ENCODE assay signal across 20 mouse cellular contexts in the genomic region with DNA sequence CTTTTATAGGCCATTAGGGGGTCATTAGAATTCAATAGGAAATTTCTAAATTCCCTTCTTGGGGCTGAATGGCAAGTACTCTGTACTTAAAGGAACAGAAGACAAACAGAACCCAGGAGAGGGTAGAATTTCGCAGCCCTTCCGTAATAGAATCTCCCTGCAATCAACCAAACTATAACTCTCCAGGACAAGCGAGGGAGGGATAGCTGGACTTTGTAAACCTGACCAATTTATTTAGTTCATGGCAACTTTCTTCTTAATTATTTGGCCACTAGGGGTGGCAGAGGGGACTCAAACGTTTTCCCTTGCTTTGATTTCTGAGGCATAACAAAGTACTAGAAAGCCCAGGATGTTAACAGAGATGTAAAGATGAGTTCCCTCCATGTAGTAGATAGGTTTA. TPM values are rescaled to one million over a fixed set of nuclear protein-coding genes. Genes with fewer than 3 reads are reported as not detected.
A peak's percentile ranks its signal among the peaks of the same experiment; 100 is the strongest.
DNase-seq lines count a peak whose midpoint lies in the region; ATAC-seq and TF ChIP-seq lines count a peak whose summit lies in the region.
"Had no signal": no experiment of that assay in that cellular context is flagged by ENCODE, and none has a peak within 500 bp of the region (broad histone marks: within the 10 kb centered on the region; RNA-seq: fewer than 3 reads in every experiment).

No protein-coding gene starts in this region.

- no peak overlapping the region for H3K27ac ChIP-seq in heart, adult 2 months
- no peak overlapping the region for H3K27ac ChIP-seq in heart, embryonic 10.5 days
- H3K27ac ChIP-seq in lung, embryonic 14.5 days (ENCODE audit: low read depth), result no peak overlapping the region
- H3K27ac ChIP-seq: forebrain, embryonic 13.5 days had no signal

- H3K9ac ChIP-seq in heart, adult 2 months (ENCODE audit: low read depth, low read length), result no peak overlapping the region
- H3K9ac ChIP-seq in lung, embryonic 14.5 days, result no peak overlapping the region
- H3K9ac ChIP-seq: forebrain, embryonic 13.5 days had no signal

- TF ChIP-seq POLR2A in heart, adult 2 months (IDR thresholded peaks at IDR 0.05; ENCODE audit: insufficient read depth, low read depth, low read length), result no peak

- H3K4me3 ChIP-seq in heart, adult 2 months, result no peak overlapping the region
- H3K4me3 ChIP-seq in heart, embryonic 10.5 days, result no peak overlapping the region
- no peak overlapping the region for H3K4me3 ChIP-seq in lung, embryonic 14.5 days (ENCODE audit: low read depth, low read length)
- H3K4me3 ChIP-seq: forebrain, embryonic 13.5 days; myocyte had no signal

- ATAC-seq in lung, embryonic 14.5 days (ENCODE audit: insufficient read depth), result no peak
- ATAC-seq: forebrain, embryonic 13.5 days; inflammation-experienced regulatory T-cells, adult 6 months had no signal

- 50% methylated on average over 4 of the region's 4 CpGs for WGBS in heart, adult 2 months
- WGBS in heart, embryonic 10.5 days, result 58% methylated on average over 4 of the region's 4 CpGs
- 50% methylated on average over 4 of the region's 4 CpGs for whole genome bisulfite sequencing in lung, embryonic 14.5 days

- peak; percentile 50 for TF ChIP-seq CTCF in heart, adult 2 months (IDR thresholded peaks at IDR 0.05)
- TF ChIP-seq CTCF in lung, embryonic 14.5 days (IDR thresholded peaks at IDR 0.05; ENCODE audit: low read depth), result peak; percentile 50; the same call in 1 of the 2 replicates

- no peaks in the 10 kb centered on the region for H3K27me3 ChIP-seq in heart, adult 2 months (ENCODE audit: control insufficient read depth, insufficient read depth, low read length)
- peaks cover under 1% of the 10 kb centered on the region; the same call in 1 of the 2 replicates for H3K27me3 ChIP-seq in heart, embryonic 10.5 days (ENCODE audit: insufficient read depth, poor library complexity, severe bottlenecking)
- no peaks in the 10 kb centered on the region for H3K27me3 ChIP-seq in lung, embryonic 14.5 days (ENCODE audit: insufficient read depth, low read length)
- H3K27me3 ChIP-seq in splenic B cell, adult 2 months (ENCODE audit: control insufficient read depth, insufficient read depth, low read length, poor library complexity, severe bottlenecking), result no peaks in the 10 kb centered on the region
- H3K27me3 ChIP-seq: forebrain, embryonic 13.5 days had no signal

- intact Hi-C loops in heart, adult 2 months (cut with DNase I), result no loop called here

- TF ChIP-seq EP300 in heart, adult 2 months (IDR thresholded peaks at IDR 0.05; ENCODE audit: insufficient read depth, low read depth, low read length), result no peak

- no peaks in the 10 kb centered on the region for H3K79me2 ChIP-seq in heart, adult 2 months (replicated peaks; ENCODE audit: control insufficient read depth, insufficient read depth, low read length)

- H3K36me3 ChIP-seq in heart, adult 2 months (ENCODE audit: control insufficient read depth, insufficient read depth, low read length), result no peaks in the 10 kb centered on the region
- no peaks in the 10 kb centered on the region for H3K36me3 ChIP-seq in heart, embryonic 10.5 days
- H3K36me3 ChIP-seq in lung, embryonic 14.5 days (ENCODE audit: insufficient read depth), result no peaks in the 10 kb centered on the region
- H3K36me3 ChIP-seq in splenic B cell, adult 2 months (ENCODE audit: control insufficient read depth, insufficient read depth, low read length, poor library complexity, severe bottlenecking), result no peaks in the 10 kb centered on the region
- H3K36me3 ChIP-seq: G1E had no signal

- no peaks in the 10 kb centered on the region for H3K9me3 ChIP-seq in heart, embryonic 10.5 days
- H3K9me3 ChIP-seq in lung, embryonic 14.5 days (ENCODE audit: low read depth, low read length), result no peaks in the 10 kb centered on the region
- H3K9me3 ChIP-seq: forebrain, embryonic 13.5 days had no signal

- no peak for DNase-seq in heart, adult 2 months
- no peak for DNase-seq in heart, embryonic 10.5 days (ENCODE audit: low spot score)
- peak; percentile 21 for DNase-seq in kidney, adult 9 months
- no peak for DNase-seq in kidney, postnatal 14 days
- DNase-seq in lung, embryonic 14.5 days, result peak; percentile 47
- no peak for DNase-seq in lung, postnatal 4 days
- peak; percentile 13 for DNase-seq in splenic B cell, adult 2 months (ENCODE audit: low read depth, low spot score)
- no peak for DNase-seq in c-Kit-positive CD71-positive TER-119-positive erythroid progenitor cells, embryonic 14.5 days (ENCODE audit: low spot score)
- DNase-seq: cerebellum, adult 11-12 months; gastrocnemius, postnatal 10 days; lung, postnatal 10 days; right cerebral cortex, adult 18-20 months; thymus, postnatal 14 days had no signal

- peaks cover 3% of the 10 kb centered on the region for H3K4me1 ChIP-seq in heart, adult 2 months (ENCODE audit: control insufficient read depth, insufficient read depth, low read length)
- peaks cover 8% of the 10 kb centered on the region for H3K4me1 ChIP-seq in heart, embryonic 10.5 days
- no peaks in the 10 kb centered on the region for H3K4me1 ChIP-seq in lung, embryonic 14.5 days (ENCODE audit: insufficient read depth)
- H3K4me1 ChIP-seq: forebrain, embryonic 13.5 days had no signal

- H3K4me2 ChIP-seq in lung, embryonic 14.5 days, result no peak overlapping the region
- H3K4me2 ChIP-seq: forebrain, embryonic 13.5 days; liver, embryonic 11.5 days had no signal

RNA-seq across cellular contexts. Expression of a gene that starts 6.8 kb away (rescaled TPM):
- total RNA-seq in heart, adult 2 months (2021), result 1 to 10 TPM; 2.5 to 3.5 TPM
- 1.5 and 2.3 TPM in 2 replicates for polyA plus RNA-seq in heart, adult 2 months (2012; rRNA removed)
- polyA plus RNA-seq in heart, embryonic 10.5 days (2016; fragmentation: Nextera tagmentation; extraction: Ambion mirVana), result 0.13 and 0.17 TPM in 2 replicates
- polyA plus RNA-seq in lung, embryonic 14.5 days (2014; fragmentation: Nextera tagmentation; extraction: Ambion mirVana), result 1.3 and 1.6 TPM in 2 replicates
- total RNA-seq: hematopoietic stem cell, adult 5-6 weeks; neutrophil, adult 5-6 weeks had no signal
- polyA plus RNA-seq: G1E had no signal

Comparison
In these comparisons a context has a peak if more than half of its experiments do, and no peak if none do; other contexts are left out.
1. DNase-seq: peak in kidney, adult 9 months (single experiment), lung, embryonic 14.5 days (single experiment) and splenic B cell, adult 2 months (single experiment); none in heart, adult 2 months (0 of 2), heart, embryonic 10.5 days (single experiment), kidney, postnatal 14 days (single experiment), lung, postnatal 4 days (0 of 2) and c-Kit-positive CD71-positive TER-119-positive erythroid progenitor cells, embryonic 14.5 days (single experiment).